Mouse (Mus musculus) layer of hippocampus, adult 11-12 months (tissue): ENCODE measurements around the gene Dner.

Experiments used
- DNase-seq: peaks from one replicate; pipeline ENCODE4 v3.0.0; 2022; ENCODE audit warnings: low spot score

Gene Dner

GRCm38 (mm10) chr1:84525514-84525913, 170.5 kb downstream of the Dner start:
- no peak for DNase-seq

DNA sequence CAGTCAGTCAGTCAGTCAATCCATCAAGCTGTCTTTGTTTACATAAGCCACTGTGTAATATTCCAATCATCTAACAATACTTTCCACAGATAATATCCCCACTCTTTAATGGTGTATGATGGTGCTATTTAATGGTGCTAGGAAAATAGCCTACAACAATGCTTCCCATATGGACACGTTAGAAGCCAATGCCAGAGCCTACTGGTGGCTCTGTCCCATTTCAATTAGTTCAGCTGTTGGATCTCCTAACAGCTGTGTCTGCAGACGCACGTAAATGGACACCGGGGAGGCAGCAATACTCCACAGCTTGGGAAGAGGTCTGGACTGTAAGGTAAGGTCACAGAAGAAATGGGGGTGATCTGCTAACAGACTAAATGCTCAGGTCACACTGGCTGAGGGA, 171.6 kb downstream of the Dner start:
- no peak for DNase-seq

DNA sequence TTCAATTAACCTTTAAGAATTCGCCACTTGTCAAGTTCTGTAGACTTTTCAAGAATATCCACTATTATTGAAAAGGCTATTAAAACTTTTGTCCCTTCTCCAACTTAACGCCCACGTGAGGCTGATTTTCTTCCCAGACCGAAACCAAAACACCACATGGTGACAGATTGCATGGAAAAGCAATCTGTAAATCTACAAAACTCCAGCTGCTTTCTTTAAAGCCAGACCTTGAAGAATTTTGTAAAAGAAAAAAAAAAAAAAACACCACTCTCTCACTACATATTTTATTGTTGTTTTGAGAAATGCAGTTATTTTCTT, 173.1 kb downstream of the Dner start:
- peak; percentile 57 for DNase-seq

GRCm38 (mm10) chr1:84522256-84522962, 173.6 kb downstream of the Dner start:
- no peak for DNase-seq

- DNase-seq: no peak
These were observed 177.7 kb downstream of the Dner start for GRCm38 (mm10) chr1:84518347-84518746.

DNA sequence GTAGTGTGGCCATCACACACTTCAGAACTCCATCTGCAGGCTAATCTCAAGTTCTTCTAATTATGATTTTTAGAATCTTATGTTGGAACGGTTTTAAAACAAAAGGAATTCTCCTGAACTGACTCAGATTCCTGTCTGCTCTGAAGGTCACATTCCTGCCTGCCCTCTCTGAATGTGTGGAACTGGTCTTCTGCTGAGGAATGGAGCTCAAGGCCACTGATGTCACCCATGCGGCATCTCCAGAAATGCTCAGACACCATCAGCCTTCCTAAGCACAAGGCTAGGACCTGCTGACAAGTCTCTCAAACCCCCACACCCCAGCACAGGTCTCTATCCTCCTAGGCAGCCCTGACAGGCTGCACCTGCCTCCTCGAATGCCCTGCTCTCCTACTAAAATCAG, 182.8 kb downstream of the Dner start:
- no peak for DNase-seq

DNA sequence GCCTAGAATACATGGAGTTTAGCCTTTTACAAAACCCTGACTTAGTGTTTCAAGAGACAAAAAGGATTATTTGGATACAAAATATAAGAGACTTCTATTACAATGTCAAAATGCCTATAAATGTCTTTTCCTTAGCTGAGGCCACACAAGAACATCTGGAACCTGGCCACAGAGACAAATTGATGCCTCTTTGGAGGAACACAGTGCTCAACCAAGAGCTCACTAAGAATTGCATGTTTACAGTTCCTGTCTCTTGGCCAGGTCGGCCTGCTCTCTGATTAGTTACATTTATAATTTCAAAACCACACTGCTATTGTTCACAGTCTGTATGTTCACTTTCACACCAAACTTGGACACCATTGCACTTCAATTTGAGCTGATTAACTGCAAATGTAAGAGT, 187.5 kb downstream of the Dner start:
- no peak for DNase-seq

GRCm38 (mm10) chr1:84507568-84507967, 188.5 kb downstream of the Dner start:
- no peak for DNase-seq

DNA sequence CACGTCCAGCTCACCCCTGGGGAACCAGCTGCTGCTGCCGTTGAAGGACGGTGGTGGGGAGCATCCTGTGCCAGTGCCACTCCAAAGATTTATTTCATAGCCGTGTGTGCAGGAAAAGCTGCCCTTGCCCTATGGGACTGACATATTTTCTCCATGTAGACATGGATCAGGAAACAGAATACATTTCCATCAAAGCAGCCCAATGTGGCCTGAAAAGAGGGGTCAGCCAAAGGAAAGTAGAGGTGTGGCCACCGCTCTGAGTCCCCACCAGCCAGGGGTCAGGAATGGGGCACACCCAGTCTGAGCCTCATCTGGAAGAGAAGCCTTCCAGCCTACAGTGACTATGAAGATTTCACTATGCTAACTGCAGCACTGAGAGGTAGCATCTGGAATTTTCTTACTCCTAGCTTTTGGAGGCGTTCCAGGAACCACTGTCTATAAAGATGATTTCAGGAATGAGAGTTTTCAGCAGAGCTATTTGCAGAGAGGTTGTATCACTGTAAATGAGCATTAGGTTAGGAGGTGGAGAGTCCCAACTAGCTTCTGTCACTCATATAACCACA, 189.0 kb downstream of the Dner start:
- no peak for DNase-seq

DNA sequence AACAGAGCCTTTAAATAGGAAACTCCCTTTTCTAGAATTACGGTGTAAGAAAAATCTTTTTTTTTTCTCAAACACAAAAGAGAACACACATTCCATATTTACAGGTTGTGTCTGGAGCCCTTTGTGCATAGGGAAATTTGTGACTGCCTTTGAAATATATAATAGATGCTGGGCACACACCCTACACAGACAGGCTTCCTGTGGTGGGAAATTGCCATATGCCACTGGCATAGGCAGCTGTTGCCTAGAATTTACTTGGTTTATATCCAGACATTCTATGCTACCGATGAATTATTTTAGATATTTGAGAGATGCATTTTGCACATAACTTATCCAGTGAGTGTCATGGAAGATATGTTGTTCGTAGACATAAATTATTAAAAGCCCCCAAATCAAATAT, 195.3 kb downstream of the Dner start:
- no peak for DNase-seq

DNA sequence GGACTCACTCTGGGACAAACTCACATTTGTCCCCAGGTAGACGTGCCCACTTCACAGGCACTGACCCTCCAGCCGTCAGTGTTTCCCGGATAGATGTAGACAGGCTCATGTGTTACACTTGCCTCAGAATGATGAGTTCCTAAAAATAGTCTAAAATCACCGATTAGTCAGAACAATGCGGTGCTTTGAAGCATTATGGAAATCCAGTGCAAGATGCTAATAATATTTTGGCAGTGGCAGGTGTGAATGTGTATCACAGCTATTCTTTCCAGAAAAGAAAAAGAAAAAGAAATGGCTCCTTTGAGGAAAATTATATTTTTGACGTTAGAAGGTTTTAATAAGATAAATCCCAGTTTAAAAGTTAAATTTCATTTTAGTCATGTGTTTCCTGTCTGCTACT, 204.3 kb downstream of the Dner start:
- DNase-seq: no peak

- DNase-seq: no peak
These were observed 207.5 kb downstream of the Dner start for GRCm38 (mm10) chr1:84488546-84488945.

DNA sequence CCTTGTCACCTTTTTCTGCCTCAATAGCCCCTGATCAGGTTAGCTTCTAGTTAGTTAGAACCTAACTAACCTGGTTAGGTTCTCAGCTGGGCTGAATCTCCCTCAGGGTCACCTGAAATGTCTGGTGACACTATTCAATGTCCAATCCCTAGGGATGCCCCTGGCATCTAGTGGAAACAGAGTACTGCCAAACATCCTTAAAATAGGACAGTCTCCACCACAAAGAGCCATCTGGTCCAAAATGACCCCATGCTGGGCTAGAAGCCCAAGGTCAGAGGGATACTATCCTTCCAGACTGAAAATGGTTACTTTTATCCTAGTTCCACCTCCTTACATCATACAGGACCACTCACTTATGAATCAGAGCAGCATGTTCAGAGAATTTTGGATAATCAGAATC, 211.0 kb downstream of the Dner start:
- no peak for DNase-seq

DNA sequence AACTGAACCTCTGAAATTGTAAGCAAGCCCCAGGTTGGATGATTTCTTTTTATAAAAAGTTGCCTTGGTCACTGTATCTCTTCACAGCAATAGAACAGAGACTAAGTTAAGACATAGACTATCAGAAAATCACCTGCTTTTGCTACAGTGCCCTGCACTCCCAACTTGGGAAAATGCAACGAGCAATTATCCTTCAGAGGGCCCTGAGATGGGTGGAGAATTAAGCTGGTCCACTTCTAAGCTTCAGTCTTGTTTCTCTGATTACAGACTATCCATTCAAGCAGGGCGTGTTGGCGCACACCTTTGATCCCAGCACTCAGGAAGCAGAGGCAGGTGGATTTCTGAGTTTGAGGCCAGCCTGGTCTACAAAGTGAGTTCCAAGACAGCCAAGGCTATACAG, 211.4 kb downstream of the Dner start:
- no peak for DNase-seq

- DNase-seq: no peak
These were observed 216.0 kb downstream of the Dner start for GRCm38 (mm10) chr1:84479976-84480375.

GRCm38 (mm10) chr1:84474274-84474673, 221.7 kb downstream of the Dner start:
- no peak for DNase-seq

GRCm38 (mm10) chr1:84472260-84472659, 223.8 kb downstream of the Dner start:
- no peak for DNase-seq

DNA sequence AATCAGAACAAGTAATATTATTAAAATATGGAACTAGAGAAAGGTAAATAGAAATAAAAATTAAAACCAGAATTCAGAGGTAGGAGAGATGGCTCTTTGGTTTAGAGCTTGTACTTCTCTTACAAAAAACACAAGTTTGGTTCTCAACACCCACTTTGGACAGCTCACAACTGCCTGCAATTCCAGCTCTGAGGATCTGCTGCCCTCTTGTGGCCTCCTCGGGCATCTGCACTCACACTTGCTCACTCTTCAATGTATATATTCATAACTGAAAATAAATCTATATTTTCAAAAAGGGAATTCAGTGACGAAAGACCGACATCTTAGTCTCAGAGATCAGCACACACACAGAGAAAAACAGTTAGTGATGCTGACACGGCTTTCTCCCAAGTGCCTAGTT, 225.7 kb downstream of the Dner start:
- no peak for DNase-seq

DNA sequence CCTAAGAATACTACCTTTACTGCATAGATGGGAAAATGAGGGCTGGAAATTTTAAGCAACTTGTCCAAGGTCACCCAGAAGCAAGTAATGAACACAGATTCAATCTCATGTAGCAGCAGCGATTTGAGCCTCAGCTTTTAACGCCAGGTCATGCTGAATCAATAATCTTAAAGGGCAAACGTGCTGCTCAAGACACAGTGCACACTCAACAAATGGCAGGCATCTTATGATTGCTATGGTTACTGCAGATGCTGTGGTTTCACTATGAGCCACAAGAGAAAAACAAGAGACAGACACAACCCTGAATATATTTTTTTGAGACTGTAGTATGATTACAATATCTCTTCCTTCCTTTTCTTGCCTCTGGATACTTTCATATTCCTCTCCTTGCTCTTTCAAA, 228.4 kb downstream of the Dner start:
- no peak for DNase-seq

DNA sequence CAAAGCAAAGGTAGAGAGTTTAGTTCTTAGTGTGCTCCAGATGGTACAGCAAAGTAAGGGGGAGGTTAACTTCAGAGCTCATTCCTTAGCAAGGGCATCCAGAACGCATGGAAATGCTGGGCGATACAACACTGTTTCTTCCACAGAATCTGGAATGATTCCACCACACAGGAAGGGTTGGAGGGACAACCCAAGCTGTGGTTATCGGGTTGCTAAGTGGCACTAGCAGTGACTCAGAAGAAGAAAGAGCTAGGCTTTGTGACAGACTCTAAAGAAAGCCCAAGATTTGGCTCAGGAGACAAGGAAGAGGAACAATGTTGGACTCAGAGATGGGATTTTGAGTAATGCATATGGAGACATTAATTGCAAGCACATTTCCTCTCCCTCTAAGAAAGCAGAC, 231.3 kb downstream of the Dner start:
- no peak for DNase-seq

DNA sequence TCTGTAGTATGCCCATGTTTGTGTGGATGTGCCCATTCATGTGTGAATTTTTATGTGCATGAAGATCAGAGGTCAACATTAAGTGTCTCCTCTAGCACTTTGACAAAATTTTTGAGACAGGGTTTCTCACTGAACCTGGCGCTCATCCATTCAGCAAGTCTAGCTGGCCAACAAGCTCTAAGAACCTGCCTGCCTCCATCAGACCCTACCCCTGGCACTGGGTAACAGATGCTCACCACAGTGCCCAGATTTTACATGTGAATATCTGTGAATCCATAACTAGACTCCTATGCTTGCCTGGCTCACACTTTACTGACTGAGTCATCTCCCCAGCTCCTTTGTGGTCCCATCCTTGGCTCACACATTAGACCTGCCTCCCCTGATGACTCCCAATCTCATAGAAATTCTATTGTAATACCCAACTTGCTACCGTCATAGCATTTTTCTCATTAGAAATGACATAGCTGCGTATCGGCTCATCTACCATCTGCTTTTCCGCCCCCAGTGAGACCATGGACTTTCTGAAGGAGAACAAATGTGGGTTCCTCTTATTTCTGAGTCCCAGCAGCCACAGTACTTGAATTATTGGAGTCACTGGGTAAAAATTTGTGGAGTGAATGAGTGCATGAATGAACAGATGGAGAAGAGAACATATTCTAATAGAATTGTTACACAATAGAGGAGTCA, 231.9 kb downstream of the Dner start:
- DNase-seq: peak; percentile 12

- no peak for DNase-seq
These were observed 246.3 kb downstream of the Dner start for GRCm38 (mm10) chr1:84449566-84450278.

DNA sequence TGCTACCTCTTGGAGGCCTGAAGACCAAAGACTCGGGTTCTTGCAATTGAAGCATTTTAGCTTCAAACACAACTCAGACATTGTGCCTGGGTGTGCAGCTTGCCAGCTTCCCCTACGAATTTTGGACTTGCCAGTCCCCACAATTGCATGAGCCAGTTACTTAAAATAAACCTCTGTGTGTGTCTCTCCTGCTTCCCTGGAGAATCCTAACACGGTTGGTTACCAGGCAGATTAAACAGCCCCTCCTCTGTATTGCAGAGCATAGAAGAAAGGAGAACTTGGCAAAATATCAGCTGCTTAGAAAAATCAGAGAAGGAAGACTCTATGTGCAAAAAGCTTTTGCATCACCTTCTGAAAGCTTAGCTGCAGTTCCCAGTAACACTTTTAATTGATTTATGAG, 252.4 kb downstream of the Dner start:
- DNase-seq: no peak
